Mouse (Mus musculus): ENCODE results near the gene Prkar1b.

Gene Prkar1b

DNA sequence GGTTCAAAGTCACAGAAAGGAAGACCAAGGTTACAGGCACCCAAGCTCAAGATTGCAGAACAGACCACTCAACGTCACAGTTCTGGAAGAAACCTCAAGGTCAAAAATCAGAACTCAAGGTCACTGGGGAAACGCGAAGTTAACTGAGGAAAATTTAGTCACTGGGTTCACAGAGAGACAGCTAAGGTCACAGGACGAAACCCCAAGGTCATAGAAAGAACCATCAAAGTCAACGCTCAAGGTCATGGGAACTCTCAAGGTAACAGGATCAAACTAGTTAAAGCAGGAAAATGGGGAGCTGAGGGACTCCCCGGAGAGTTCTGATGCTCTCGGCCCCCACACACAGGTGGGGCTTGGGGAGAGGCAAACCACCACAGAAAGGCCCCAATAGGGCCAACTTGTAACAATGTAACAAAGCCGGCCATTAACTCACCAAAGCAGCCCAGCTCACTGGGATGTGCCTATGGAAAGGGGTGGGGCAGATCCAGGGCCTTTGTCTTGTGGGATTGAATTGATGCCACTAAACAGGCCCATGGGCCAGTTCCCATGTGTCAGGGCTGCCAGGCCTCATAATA, 174.8 kb downstream of the Prkar1b start:
- in situ Hi-C loops (cut with MboI, MseI) = no loop called here

GRCm38 (mm10) chr5:138973480-138973879, 176.3 kb downstream of the Prkar1b start:
- in situ Hi-C loops (cut with MboI, MseI) = no loop called here

DNA sequence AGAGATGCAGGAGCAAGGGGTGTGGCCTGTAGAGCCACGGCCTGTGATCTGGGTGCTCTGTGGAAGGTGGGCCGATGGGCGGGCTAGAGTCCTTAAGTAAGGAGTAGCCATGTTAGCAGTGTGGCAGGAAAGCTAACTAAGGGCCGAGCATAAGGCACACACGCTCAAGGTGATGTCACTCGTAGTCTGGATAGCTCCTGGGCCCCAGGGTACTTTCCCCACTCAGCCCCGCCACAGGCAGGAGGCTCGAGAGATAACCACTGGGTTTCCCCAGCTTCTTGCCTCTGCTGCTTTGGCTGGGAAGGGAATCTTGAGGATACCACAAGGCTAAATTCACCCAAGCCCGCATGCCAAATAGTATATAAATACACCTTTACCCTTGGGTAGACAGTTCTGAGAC, 178.4 kb downstream of the Prkar1b start:
- in situ Hi-C loops (cut with MboI, MseI) = no loop called here

DNA sequence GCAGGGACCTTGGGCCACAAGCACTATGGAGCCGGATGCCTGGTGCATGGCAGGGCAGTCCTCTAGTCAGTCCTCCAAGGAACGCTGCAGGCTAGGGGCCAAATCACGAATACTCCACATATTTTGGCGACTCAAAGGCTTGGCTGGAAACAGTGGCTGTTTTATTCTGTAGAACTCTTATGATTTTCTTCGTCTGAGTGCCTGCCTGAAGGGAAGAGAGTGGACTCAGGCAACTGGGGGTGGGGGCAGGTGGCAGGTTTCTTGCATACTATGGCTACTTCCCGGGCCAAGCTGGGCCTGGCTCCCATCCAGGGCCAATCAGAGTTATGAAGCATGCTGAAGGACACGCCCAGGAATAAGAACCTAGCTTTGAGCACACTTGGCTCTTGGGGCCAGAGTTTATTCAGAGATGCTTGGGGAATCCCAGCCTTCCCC, 179.7 kb downstream of the Prkar1b start:
- in situ Hi-C loops (cut with MboI, MseI) = no loop called here
